Mouse (Mus musculus) right cerebral cortex, adult 2 months (tissue): ENCODE results near the gene Cers2.

ENCODE experiments used
- DNase-seq, 2 experiments: peaks; one replicate each; pipeline ENCODE4 v3.0.0; 2021 to 2022; ENCODE audit warnings: low spot score in 2 of 2

Cers2 gene

DNA sequence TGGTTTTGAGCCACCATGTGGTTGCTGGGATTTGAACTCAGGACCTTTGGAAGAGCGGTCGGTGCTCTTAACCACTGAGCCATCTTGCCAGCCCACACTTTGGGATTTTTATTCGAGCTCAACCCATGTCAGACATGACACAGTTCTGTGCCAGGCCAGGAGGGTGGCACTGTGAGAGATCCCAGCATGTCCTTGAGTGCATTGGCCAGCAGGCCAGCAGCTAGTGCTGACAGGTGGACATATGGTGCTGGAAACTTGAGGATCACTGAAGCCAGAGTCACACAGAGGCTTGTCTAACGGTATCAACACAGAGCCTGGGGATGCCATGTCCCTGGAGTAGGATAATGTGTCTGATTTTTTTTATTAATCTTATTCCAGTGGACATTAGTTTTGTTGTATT, 25.2 kb upstream of the Cers2 start:
- DNase-seq = no peak

DNA sequence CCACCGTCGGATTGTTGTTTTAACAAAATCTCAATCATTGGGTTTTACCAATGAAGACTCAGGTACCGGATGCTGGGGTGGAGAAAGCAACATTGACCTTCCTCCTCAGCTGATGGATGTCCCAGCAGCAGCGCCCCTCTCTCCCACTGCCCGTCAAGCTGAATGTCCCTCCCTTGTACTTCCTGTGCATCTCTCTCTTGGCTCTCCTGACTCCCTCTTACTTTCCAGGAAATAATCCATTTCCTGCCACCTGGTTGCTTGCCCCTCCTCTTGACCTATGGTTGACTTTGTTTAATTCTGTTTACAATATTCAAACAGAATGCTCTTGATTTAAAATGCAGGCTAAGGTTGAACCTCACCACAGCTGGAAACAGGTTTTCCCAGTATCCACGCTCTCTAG, 24.4 kb upstream of the Cers2 start:
- no peak for DNase-seq

DNA sequence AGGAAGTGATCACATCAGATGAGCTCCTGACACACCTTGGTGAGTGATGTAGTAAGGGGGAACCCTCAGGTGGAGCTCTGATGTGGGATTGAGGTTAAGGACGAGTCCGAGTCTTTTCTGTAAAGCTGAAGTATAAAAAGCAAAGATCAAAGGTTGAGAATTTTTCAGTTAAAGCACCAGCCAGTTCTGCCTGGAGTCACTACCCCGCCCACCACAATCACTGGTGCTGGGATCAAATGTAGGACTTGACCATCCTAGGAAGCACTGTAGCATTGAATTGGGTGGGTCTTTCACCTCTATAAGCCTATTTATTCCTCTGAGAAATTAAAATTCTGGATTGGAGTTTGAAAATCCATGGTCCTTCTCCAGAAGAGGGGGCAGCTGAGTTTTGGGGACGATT, 23.6 kb upstream of the Cers2 start:
- no peak for DNase-seq

DNA sequence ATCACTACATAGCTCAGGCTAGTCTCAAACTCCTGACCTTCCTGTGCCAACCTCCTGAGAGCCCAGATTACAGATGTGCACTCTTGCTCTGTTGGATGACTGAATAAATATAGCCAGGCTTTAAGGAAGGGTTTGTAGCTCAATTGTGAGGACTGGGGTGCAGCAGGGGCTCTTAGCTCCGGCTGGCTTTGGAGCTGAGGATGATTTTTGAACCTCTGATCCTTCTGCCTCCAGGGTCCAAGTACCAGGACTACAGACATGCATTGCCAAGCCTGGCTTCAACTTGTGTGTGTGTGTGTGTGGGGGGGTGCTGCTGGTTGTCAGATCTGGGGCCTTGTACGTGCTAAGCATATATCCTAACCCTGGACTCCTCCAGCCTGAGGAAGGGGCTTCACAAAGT, 21.7 kb upstream of the Cers2 start:
- DNase-seq = no peak

DNA sequence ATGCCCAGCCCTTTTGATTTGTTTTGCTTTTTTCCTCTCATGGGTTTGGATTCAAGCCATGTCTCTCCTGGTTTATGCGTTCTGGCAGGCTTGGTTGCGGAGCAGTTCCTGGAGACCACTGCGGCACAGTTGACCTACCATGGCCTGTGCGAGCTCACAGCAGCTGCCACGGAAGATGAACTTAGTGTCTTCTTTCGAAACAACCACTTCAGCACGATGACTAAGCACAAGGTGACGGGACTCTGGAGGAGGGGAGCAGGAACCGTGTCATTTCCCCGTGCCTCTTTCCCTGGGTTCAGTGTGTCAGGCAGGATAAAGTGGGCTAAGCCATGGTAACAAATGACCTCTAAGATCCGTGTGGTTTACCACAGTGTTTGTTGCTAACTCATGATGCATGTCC, 21.1 kb upstream of the Cers2 start:
- DNase-seq = no peak

DNA sequence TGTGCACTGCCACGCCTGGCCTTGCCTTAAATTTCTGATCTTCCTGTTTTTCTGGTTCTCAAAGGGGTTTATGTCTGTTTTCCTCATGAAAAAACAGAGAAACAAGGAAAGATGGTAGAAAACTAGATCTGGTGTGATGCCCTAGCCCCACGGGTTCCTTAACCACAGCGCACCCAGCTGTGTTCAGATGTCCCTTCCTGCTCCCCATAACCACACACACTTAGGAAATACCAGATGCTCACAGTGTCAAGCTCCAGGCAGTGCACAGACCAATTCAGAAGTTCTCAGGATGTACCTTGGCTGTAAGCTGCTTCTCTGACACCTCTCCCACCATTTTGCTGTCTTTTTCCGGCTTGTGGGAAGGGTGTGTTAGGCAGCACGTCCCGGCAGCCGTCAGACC, 20.3 kb upstream of the Cers2 start:
- DNase-seq = no peak

DNA sequence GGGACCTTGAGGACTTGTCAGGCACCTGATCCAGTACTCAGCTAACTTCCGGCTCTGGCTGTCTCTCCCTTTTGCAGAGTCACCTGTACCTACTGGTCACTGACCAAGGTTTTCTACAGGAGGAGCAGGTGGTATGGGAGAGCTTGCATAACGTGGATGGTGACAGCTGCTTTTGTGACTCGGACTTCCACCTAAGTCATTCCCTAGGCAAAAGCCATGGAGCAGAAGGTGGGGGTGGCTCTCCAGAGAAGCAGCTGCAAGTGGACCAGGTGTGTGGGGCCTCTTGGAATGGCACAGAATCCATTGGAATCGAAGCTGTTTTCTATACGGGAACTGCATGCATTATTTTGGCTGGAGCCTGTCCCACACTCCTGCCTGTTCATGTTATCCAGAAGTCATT, 19.9 kb upstream of the Cers2 start:
- no peak for DNase-seq

DNA sequence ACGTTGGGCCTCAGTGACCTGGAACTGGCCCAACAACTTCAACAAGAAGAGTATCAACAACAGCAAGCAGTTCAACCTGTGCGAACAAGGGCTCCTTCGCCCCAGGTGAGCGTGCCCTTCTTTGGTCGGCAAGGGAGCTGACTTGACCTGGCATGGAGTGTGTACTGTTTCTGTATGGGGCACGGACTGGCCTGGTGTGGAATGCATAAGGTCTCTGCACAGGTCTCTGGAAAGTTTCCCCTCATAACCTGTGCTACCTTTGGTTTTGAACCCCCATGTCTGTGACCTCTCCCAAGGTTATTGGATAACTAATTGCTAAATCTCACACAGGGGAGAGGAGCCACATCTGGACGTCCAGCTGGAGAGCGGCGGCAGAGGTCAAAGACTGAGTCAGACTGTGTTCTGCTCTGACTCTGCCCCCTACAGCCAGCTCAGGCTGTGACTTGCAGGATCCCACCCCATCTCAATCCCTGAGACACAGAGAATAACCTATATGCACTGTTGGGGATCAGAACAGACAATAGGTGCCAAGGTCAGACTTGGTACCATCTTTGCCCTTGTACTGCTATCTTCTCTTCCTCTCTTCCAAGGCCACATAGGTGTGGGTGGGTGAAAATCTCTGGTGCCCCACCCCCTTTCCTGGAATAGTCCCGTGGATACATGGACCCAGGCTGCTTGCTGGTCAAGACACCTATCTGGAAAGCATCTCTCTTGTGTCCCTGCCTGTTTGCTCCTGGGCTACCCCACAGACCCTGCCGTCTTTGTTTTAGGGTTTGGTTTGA, 19.1 kb upstream of the Cers2 start:
- DNase-seq = no peak

DNA sequence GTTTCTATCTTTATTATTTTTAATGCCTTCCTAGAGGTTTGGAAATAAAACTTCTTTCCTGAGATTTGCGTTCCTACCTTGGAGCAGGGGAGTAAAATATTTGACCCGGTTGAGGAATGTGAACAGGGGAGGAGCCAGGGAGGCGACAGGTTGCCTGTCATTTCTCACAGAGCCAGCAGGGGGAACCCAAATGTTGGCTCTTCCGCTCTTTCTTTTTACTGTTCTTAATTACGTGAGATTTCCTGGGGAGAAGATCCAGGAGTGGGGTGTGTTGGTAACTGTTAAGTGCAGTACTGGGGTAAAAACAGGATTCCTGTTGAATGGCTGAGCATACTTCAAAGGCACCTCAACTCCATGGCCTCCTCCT, 18.5 kb upstream of the Cers2 start:
- peak in 1 of 2 experiments; percentile 33 for DNase-seq

DNA sequence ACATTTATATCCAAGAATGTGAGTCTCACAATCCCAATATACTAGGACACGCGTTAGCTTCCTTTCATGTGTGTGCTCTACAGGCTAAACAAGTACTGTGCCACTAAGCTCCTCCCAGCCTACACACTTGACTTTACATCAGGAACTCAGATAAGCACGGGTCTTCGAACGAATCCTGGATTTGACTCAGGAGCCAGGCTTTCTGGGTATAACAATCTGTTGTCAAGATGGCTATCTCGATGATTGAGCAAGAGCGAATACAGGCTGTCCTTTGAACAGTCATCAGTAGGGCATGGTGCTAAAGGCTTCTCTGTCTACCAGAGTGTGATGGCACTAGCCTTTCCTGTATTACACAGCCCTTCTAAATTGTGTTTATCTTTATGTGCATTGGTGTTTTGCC, 16.6 kb upstream of the Cers2 start:
- no peak for DNase-seq

DNA sequence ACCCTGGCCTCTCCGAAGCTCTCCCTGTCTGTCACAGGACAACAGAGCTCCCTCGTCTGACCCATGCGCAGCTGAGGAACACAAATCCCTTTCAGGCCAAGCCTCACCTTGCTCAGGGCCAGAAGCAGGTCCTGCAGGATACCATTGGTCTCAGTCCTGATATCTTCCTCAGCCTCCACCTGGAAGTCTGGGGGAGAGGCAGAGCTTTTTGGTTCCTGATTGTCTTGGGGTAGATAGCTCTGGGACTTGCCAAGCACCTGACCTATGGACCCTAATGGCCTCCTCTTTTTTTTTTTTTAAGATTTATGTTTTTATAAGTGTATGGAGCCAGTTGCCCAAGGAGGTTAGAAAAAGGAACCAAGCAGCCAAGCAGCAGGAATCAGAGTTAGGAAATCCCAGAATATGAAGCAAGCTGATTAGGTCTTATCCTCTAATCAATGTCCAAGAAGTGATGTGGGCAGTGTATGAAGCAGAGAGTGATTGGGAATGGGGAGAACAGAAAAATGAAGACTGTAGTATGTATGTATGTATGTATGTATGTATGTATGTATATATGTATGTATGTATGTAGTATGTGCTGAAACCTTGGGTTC, 13.3 kb upstream of the Cers2 start:
- no peak for DNase-seq

DNA sequence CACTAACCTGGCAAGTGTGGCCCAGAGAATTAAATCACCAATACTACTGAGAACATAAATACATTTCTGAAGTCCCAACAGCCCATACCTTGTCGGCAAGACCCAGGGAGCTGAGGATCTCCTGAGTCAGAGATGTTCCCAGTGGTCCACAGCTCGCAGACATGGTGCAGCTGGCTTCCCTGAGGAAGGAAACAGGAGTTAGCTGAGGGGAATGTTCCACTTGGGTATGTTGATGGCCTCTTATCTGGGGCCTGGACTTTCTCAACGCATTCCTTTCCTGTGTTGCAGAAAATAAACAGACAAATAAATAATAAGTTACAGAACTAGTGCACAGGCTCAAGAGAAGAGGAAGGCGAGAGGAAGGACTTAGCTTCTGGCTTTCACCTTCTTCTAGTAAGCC, 8.3 kb upstream of the Cers2 start:
- no peak for DNase-seq

DNA sequence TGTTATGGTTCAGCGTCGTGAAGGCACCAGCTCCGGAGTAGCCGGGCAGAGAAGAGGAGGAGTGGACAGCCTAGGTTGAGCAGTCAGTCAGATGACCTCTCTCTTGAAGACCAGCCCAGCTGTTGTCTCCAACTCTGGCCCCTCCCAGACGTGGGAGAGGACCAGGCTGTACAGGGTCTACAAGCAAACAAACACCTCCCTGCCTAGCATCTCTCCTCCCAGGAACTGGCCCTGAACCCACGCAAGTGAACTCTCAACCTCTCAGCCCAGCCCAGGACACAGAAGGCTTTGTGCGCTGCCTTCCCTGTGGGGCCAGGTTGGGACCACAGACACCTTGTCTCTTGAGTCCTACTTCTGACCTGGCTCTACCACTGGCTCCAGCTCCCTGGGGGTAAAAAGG, 7.5 kb upstream of the Cers2 start, which contains the start of gene Anxa9:
Gene Anxa9, minus strand, starts transcription at position 77 of the 400 bp plus-strand sequence.
- DNase-seq = no peak

DNA sequence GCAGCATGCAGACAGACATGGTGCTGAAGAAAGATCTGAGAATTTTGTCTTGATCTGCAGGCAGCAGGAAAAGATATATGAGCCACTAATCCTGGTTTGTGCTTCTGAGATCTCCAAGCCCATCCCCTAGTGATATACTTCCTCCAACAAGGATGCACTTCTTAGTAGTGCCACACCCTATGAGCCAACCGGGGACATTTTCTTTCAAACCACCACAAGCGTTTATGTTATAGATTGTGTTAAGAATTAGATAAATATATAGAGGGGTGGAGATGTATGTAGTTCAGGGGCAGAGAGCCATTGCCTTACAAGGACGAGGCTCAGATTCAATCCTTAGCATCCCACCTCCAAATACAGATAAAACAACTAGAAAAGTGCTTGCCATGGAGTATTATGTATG, 4.1 kb upstream of the Cers2 start:
- no peak for DNase-seq

DNA sequence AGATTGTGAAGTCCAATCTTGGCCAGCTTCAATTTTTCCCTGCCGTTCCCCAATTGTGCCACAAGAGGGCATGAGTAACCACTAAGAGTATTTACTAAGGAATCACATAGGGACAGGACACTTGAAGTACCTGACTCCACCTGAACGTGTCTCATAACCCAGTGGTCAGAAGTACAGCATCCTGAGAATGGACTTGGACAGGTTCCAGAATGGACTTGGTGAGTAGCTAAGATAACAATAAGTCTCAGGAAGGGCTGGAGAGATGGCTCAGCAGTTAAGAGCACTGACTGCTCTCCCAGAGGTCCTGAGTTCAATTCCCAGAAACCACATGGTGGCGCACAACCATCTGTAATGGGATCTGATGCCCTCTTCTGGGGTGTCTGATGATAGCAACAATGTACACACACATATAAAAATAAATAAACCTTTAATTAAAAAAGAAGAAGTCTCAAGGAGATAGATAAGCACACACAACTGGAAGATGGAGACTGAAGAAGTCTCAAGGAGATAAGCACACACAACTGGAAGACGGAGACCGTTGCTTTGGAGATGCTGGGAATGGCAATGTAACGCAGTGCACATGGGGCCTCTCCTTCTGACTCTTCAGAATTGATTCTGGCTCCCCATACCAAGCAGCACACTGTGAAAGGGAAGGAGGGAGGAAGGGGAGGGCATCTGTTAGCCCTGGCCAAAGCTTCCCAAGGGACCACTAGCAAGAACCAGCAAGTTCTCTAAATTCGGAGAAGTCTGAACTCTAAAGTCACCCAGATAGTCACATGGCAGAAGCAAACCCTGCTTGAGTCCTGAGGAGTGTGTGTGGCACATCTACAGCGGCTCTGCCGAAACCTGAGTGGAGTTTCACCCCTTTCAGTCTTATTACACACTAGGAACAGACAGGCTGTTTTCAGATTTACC, 3.4 kb upstream of the Cers2 start:
- peak; percentile 76 to 85 for DNase-seq

DNA sequence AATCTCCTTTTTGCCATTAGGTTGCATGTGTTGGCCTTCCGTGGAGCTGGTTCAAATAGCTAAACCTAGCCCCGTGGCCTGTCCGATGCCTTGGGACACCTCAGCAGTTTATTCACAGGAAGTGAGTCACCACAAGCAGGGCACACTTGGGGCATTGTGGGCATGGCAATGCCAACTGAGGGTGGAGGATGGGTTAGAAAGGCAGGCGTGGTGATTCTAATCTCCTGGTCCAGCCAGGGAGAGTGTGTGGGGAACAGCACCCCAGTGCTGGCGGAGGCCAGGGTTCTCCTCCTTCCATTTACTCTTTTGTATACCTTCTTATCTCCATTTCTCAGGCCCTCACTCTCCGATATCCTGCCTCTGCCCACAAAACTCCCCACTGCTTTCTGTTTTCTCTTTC, 2.0 kb upstream of the Cers2 start:
- no peak for DNase-seq

DNA sequence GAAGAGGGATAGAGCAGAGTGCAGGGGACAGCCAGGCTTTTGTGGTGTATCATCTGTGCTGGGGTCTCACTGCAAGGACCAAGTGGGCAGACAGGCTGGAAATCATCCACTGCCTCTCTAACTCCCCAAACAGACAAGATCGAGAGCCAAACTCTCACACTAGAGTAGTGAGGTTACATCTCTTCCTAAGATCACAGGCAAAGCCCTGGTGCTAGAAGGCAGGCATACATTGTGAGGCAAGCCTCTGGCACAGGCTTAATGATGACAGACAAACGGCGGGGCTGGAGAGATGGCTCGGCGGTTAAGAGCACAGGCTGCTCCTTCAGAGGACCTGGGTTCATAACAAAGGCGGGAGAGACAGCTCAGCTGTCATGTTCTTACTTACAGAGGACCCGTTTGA, 1.1 kb upstream of the Cers2 start:
- DNase-seq = no peak

DNA sequence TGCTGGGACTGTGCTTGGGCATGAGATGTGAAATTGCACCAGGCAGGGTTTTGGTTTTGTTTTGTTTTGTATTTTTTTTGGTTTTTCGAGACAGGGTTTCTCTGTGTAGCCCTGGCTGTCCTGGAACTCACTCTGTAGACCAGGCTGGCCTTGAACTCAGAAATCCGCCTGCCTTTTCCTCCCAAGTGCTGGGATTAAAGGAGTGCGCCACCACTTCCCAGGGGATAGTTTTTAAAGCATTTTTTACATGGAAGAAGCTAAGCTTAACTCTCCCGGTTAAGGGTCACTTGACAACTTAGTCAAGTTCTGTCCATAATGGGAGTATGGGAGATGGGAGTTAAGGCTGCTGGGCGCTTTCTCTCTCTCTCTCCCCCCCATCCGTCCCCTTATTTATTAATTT, 516 bp upstream of the Cers2 start:
- DNase-seq = no peak

DNA sequence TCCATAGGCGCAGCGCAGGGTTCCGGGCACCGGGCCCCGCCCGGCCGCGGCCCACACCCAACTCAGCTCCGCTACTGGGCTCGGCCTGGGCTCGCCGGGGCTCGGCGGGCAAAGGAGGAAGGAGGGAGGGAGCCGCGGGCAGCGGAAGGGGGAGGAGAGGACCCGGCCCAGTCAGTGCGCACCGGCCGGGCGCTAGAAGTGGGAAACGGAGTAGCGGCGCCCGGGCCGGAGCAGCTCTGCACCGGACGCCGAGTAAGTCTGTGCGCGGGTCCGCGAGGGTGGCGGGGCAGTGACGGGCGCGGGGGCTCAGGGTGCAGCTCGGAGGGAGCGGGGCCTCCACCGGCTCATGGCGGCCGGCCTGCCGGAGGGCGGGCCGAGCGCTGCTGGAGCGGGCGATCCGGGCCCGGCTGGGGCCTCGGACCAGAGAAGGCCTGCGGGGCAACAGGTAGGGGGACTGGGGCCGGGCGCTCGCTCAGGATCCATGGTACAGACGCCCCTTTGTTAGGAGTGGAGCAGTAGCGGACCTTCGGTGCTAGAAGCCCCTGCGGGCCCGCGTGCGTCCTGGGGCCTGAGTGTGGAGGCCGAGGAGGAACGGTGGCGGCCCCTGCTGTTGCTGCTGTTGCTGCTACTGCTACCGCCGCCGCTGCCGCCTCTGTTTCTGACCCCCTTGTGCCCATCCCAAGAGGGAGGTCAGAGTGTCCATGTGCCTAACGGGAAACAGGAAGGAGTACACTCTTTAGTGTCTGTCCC, 678 bp downstream of the Cers2 start:
- peak; percentile 54 to 71 for DNase-seq

DNA sequence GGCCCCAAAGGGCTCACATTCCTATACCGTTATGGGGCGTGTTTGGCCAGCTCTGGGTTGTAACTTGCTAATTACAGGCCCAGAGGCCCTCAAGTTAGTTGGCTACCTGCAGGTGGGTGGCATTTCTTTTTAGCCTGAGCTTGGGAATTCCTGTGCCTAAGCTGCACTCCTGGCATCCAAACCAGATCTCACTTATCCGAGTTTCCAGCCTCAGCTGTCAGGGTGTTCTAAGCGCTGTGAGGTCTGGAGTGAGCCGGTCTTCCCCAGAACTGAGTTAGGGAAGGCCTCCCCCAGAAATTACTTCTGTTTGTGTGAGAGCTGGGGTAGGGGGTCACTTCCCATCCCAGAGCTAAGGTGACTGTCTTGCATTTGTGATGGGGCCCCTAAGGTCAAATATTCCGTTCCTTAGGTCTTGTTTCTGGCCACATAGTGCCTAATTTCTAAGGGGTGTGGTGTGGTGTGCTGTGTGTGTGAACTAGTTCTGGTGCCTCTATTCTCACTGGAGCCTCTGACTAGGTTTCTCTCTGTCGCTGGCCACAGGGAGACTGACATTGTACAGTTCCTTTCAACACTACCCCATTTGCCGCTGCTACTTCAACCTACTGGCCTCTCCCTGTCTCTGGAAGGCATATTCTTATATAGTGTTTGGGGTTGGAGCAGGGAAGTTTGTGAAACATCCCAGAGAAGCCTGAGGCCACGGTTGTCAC, 1.4 kb downstream of the Cers2 start:
- no peak for DNase-seq

DNA sequence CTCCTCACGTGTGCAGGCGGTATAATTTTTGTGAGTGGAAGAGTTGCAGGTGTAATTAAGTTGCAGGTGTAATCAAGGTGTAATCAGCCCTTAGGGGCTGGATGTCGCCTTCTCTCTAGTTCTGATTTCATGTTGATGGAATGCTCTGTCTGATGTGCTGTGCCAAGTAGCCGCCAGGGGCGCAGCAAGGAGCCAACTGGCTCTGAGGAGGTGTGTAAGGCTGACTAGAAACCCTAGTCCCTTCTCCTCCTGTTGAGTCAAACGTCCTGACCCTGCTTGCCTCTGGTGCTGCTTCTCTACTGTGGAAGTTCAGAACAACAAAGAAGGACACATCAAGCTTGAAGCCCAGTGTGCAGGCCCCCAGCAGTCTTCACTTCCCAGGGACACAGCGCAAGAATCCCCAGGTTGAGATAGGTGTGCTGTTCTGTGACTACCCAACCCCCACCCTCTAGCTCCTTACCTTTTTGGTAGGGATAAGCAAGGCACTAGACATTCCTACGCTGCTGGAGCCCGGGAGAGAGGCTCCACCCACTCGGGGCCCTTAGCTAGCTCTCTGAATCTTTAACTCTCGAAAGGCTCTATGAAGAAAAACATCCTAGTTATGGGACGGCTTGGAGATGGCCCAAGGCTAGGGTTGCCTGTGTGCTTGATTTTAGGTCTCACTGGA, 3.0 kb downstream of the Cers2 start:
- DNase-seq = peak; percentile 62 to 72
